Mouse (Mus musculus): ENCODE data around the gene Mapk13. TPM values are rescaled to one million over a fixed set of nuclear protein-coding genes. Genes with fewer than 3 reads are reported as not detected.

Gene Mapk13
- polyA plus RNA-seq, 1 experiment, result 0.50 TPM

DNA sequence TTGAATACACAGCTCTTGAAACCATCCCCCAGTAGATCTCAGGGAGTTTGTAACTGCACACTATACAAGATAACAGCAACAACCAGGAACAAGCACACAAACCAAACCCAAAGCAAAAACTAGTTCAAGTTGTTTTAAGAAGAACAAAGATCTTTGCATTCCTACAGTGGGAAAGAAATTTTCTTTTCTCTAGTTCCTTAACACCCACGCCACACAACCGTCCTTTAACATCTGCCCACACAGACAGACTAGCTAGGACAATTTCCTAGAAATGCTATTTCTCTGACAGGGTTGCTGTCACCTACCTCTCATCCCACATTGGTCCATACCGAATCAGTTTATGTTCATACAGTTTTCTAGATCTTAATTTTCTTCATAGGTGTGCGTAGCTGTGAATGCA, 27.9 kb downstream of the Mapk13 start:
- TF ChIP-seq GATA1 (IDR thresholded peaks at IDR 0.05; ENCODE audit: borderline replicate concordance, low read length) (no peak), FLI1 (IDR thresholded peaks at IDR 0.05; ENCODE audit: low read length) (no peak)
- no peaks in the 10 kb centered on the region for H3K36me3 ChIP-seq (replicated peaks; ENCODE audit: low read length)
- peaks cover 8% of the 10 kb centered on the region for H3K4me1 ChIP-seq

DNA sequence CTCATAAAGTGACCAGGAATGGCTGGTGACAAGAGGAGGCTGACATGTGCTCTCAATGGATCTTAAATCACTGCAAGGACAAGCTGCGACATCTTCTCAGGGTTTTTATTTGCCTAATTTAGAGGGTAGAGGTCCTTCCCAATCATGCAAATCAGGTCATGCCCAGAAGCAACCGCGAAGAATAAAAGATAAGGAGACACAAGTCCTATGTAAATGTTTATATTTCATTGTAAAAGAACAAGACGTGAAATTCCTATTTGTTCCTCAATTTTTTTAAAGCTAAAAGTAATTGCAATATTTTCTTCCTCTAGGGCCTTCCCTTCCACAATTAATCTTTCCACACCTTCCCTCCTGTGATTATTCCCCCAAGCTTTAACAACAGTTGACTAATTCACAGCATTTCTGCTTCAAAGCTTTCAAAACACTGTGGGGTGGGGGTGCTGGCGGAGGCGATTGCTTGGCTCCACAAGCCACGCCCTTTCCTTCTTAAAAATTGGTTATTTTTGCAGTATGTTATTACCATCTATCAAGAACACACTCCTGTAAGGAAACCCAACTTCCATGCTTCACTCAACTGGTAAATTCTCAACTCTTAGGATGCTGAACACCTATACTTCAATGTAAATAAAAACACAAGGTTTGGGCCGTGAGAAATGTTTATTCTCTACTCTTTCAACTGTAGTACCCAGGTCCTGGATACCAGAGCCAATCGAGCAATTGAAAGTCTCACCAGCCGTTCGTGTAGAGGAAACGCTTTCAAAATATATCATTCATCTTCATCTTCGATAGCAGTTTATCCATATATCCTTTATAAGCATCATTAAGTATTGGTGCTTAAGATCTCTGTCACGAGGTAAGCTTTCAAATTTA, 30.4 kb downstream of the Mapk13 start:
- Histone ChIP-seq H3K27me3 (replicated peaks) (peaks cover 13% of the 10 kb centered on the region), H3K4me1 (peaks cover 21% of the 10 kb centered on the region), H3K4me3 (replicated peaks) (no peak overlapping the region), H3K36me3 (replicated peaks; ENCODE audit: low read length) (no peaks in the 10 kb centered on the region), H3K9me3 (peaks cover 20% of the 10 kb centered on the region)
- no peak for TF ChIP-seq FLI1 (IDR thresholded peaks at IDR 0.05; ENCODE audit: low read length)
- TF ChIP-seq GATA1 (IDR thresholded peaks at IDR 0.05; ENCODE audit: borderline replicate concordance, low read length), result no peak

More for the DNA sequence above, 27.9 kb downstream of the Mapk13 start:
- Histone ChIP-seq H3K27me3 (replicated peaks) (peaks cover 30% of the 10 kb centered on the region), H3K4me3 (replicated peaks) (no peak overlapping the region), H3K9me3 (peaks cover 20% of the 10 kb centered on the region)

DNA sequence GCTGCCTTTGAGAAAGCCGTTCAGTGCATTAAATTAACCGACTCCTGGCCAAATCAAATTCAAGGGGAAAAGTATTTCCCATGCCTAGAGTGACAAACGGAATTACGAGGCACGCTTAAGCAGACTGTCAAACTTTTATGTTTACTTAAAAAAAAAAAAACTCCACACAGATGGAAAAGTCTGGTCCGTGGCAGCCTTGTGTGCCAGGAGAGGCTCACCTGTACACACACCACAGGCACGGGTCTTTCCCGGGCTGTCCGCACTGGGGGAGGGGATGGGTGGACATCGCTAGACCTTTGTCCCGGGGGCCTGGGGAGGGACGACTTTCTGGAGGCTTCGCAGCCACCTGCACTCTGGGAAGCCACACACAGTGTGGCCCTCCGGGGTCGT, 31.2 kb downstream of the Mapk13 start:
- Histone ChIP-seq H3K36me3 (replicated peaks; ENCODE audit: low read length) (no peaks in the 10 kb centered on the region), H3K27me3 (replicated peaks) (peaks cover 13% of the 10 kb centered on the region), H3K4me1 (peaks cover 21% of the 10 kb centered on the region), H3K9me3 (peaks cover 16% of the 10 kb centered on the region), H3K4me3 (replicated peaks) (peak overlapping the region; percentile 95)
- no peak for TF ChIP-seq GATA1 (IDR thresholded peaks at IDR 0.05; ENCODE audit: borderline replicate concordance, low read length)
- no peak for TF ChIP-seq FLI1 (IDR thresholded peaks at IDR 0.05; ENCODE audit: low read length)

GRCm38 (mm10) chr17:28800671-28801412, 31.7 kb downstream of the Mapk13 start, which contains the start of gene Brpf3:
Gene Brpf3, plus strand, starts transcription at chr17:28801090.
- peaks cover 21% of the 10 kb centered on the region for H3K4me1 ChIP-seq
- TF ChIP-seq FLI1 (IDR thresholded peaks at IDR 0.05; ENCODE audit: low read length), result no peak
- no peak for TF ChIP-seq GATA1 (IDR thresholded peaks at IDR 0.05; ENCODE audit: borderline replicate concordance, low read length)

GRCm38 (mm10) chr17:28801474-28802005, 32.4 kb downstream of the Mapk13 start:
- Histone ChIP-seq H3K9me3 (peaks cover 4% of the 10 kb centered on the region), H3K4me3 (replicated peaks) (peak overlapping the region; percentile 95), H3K27me3 (replicated peaks) (peaks cover 8% of the 10 kb centered on the region), H3K36me3 (replicated peaks; ENCODE audit: low read length) (peaks cover 11% of the 10 kb centered on the region), H3K4me1 (peaks cover 21% of the 10 kb centered on the region)
- TF ChIP-seq GATA1 (IDR thresholded peaks at IDR 0.05; ENCODE audit: borderline replicate concordance, low read length) (no peak), FLI1 (IDR thresholded peaks at IDR 0.05; ENCODE audit: low read length) (no peak)

More at GRCm38 (mm10) chr17:28800671-28801412, 31.7 kb downstream of the Mapk13 start, which contains the start of gene Brpf3:
- peaks cover 4% of the 10 kb centered on the region for H3K36me3 ChIP-seq (replicated peaks; ENCODE audit: low read length)
- peaks cover 11% of the 10 kb centered on the region for H3K9me3 ChIP-seq
- peaks cover 11% of the 10 kb centered on the region for H3K27me3 ChIP-seq (replicated peaks)
- peak within 1 kb of the TSS; percentile 95 for H3K4me3 ChIP-seq (replicated peaks)

- Histone ChIP-seq H3K27me3 (replicated peaks) (peaks cover 4% of the 10 kb centered on the region), H3K4me3 (replicated peaks) (peak overlapping the region; percentile 95), H3K36me3 (replicated peaks; ENCODE audit: low read length) (peaks cover 16% of the 10 kb centered on the region), H3K4me1 (peaks cover 21% of the 10 kb centered on the region), H3K9me3 (no peaks in the 10 kb centered on the region)
- TF ChIP-seq GATA1 (IDR thresholded peaks at IDR 0.05; ENCODE audit: borderline replicate concordance, low read length) (no peak), FLI1 (IDR thresholded peaks at IDR 0.05; ENCODE audit: low read length) (no peak)
Observed at GRCm38 (mm10) chr17:28802006-28802481, 32.9 kb downstream of the Mapk13 start.

- TF ChIP-seq FLI1 (IDR thresholded peaks at IDR 0.05; ENCODE audit: low read length), result no peak
- no peak for TF ChIP-seq GATA1 (IDR thresholded peaks at IDR 0.05; ENCODE audit: borderline replicate concordance, low read length)
- H3K4me3 ChIP-seq (replicated peaks), result no peak overlapping the region
- H3K4me1 ChIP-seq, result peaks cover 21% of the 10 kb centered on the region
Observed at GRCm38 (mm10) chr17:28803316-28803715, 34.2 kb downstream of the Mapk13 start.

GRCm38 (mm10) chr17:28804973-28805372, 35.9 kb downstream of the Mapk13 start:
- TF ChIP-seq FLI1 (IDR thresholded peaks at IDR 0.05; ENCODE audit: low read length) (no peak), GATA1 (IDR thresholded peaks at IDR 0.05; ENCODE audit: borderline replicate concordance, low read length) (no peak)
- Histone ChIP-seq H3K4me1 (peaks cover 24% of the 10 kb centered on the region), H3K4me3 (replicated peaks) (no peak overlapping the region), H3K27me3 (replicated peaks) (no peaks in the 10 kb centered on the region), H3K36me3 (replicated peaks; ENCODE audit: low read length) (peaks cover 36% of the 10 kb centered on the region), H3K9me3 (no peaks in the 10 kb centered on the region)

More at GRCm38 (mm10) chr17:28803316-28803715, 34.2 kb downstream of the Mapk13 start:
- no peaks in the 10 kb centered on the region for H3K27me3 ChIP-seq (replicated peaks)
- H3K9me3 ChIP-seq, result no peaks in the 10 kb centered on the region
- H3K36me3 ChIP-seq (replicated peaks; ENCODE audit: low read length), result peaks cover 25% of the 10 kb centered on the region

- TF ChIP-seq GATA1 (IDR thresholded peaks at IDR 0.05; ENCODE audit: borderline replicate concordance, low read length) (no peak), FLI1 (IDR thresholded peaks at IDR 0.05; ENCODE audit: low read length) (no peak)
- H3K36me3 ChIP-seq (replicated peaks; ENCODE audit: low read length), result peaks cover 48% of the 10 kb centered on the region
Observed at GRCm38 (mm10) chr17:28806770-28807169, 37.7 kb downstream of the Mapk13 start.

More at GRCm38 (mm10) chr17:28806770-28807169, 37.7 kb downstream of the Mapk13 start:
- peaks cover 16% of the 10 kb centered on the region for H3K4me1 ChIP-seq
- no peaks in the 10 kb centered on the region for H3K9me3 ChIP-seq
- no peaks in the 10 kb centered on the region for H3K27me3 ChIP-seq (replicated peaks)
- H3K4me3 ChIP-seq (replicated peaks), result peak overlapping the region; percentile 38

Measured in megakaryocyte, embryonic 14.5 days (primary cell).